Mouse (Mus musculus) lung, adult 18-20 months (tissue): ENCODE measurements at regions not wholly inside any gene's neighbourhood (a gene's known extent, or its start where the extent isn't known, plus 50 kb on each side); places are given as distances from the start of the nearest gene placed in this dataset.

ENCODE experiments used
- DNase-seq, 2 experiments: peaks; one replicate each; pipeline ENCODE4 v3.0.0; 2022; ENCODE audit warnings: mixed read lengths in 2 of 2

GRCm38 (mm10) chr3:49096118-49096517 lies 661.0 kb downstream of the Pcdh18 start:
- no peak for DNase-seq

- DNase-seq: peak; percentile 4 to 13
Measured at GRCm38 (mm10) chr3:49093818-49094680, 663.1 kb downstream of the Pcdh18 start.

GRCm38 (mm10) chr3:49068801-49069200 lies 688.3 kb downstream of the Pcdh18 start:
- no peak for DNase-seq

DNA sequence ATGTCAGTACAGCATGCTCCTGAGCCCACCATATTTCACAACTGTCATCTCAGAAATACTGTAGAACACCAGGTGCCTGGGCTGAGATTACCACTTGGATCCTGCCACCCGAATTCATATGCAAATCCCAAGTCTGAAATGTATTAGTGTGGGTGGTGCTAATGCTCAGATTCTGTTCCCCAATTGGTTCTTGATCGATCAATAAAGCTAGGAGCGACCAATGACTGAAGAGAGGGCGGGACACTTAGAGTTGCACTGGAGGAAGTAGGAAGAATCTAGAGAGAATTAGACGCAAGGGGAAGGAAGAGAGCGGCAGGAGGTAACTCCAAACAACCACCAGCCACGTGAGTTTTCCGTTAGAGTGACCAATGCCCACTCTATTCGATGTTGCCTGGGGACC lies 695.0 kb downstream of the Pcdh18 start:
- no peak for DNase-seq

- DNase-seq: no peak
Measured at GRCm38 (mm10) chr3:49032981-49033380, 724.1 kb downstream of the Pcdh18 start.

DNA sequence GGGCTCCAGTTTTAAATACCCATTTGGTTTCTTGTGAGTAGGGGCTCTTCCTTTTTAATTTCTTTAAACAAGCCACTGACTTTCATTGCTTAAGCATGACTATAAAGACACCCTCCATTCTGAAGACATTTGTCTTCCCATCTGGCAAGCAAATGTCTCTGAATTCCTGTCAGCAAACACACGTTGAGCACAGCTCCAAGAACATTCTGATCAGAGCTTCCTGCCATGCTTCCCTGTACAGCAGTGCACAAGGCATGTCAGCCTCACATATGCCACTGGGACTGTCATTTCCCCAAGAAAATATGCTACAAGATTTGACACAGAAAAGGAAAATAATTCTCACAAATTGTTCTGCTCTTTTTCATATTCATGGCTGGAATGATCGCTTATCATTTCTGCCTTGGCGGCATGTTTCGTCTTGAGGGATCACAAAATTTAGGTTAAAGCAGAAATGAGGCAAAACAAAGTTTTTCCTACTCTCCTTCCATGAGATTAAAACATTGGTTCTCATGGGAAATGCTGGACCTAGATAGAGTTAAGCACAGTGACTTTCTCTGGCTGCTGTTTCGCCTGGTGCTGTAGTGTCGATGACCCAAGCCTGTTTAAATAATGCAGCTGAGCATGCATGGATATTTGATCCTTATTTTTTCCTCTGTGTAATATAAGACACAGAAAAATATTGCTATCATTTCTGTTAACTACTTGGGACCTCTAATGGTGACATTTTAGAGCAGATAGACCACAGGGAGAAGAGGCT lies 747.7 kb downstream of the Pcdh18 start:
- no peak for DNase-seq
